Mouse (Mus musculus) spleen, adult 2 months (tissue): ENCODE data around the gene Sdhaf2.

ENCODE experiments used
- CTCF ChIP-seq: fragments of 200-500 bp; IDR thresholded peaks from 2 replicates; pipeline ENCODE4 v1.5.1; 2011; ENCODE audit warnings: mild to moderate bottlenecking, inconsistent platforms; ENCODE audit not compliant: insufficient read depth, insufficient read length, insufficient replicate concordance; ENCODE audit errors: extremely low read depth
- POLR2A ChIP-seq: fragments of 200-500 bp; IDR thresholded peaks from 2 replicates; pipeline ENCODE4 v1.6.1; 2011; ENCODE audit warnings: low read depth, low read length, inconsistent platforms

GRCm38 (mm10) chr19:10530082-10530481, 4.1 kb upstream of the Sdhaf2 start:
- no peak for TF ChIP-seq POLR2A
- no peak for TF ChIP-seq CTCF
